Mouse (Mus musculus): ENCODE measurements around the gene Baz2b.

The Baz2b gene

DNA sequence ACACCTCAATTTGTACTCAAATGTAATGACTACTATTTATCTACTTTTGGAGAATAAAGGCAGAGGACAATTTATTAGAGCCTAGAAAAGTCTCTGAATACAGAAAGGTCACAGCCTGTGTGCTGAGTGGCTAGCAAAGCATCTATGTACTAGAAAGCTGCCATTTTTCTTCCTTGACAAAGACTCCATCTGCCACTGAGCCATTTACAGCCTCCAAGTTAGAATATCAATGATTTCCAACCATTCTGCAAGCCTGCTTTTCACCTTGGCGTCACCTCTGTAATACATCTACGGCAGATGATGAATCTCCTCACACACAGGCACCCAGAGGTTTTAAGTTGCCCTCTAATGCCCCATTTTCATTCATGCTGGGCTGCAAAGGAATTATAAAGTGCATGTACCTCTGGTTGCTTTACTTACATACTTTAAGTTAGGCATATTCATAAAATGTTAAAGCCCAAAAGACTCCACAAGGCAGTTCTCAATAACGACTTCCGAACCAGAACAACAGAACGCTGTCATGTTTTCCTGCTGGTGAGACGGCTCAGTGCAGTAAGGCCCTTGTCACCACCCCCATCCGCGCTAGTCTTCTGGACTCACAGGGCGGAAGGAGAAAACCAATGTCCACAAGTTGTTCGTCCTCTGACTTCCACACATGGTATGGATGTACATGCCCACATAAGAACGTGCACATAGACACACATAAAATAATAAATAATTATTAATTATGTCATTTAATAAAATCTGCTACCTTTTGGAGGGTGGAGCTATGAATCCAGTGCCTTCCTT is 156.2 kb downstream of the Baz2b start:
- no peak for DNase-seq (ENCODE audit: extremely low read depth, low read depth)

DNA sequence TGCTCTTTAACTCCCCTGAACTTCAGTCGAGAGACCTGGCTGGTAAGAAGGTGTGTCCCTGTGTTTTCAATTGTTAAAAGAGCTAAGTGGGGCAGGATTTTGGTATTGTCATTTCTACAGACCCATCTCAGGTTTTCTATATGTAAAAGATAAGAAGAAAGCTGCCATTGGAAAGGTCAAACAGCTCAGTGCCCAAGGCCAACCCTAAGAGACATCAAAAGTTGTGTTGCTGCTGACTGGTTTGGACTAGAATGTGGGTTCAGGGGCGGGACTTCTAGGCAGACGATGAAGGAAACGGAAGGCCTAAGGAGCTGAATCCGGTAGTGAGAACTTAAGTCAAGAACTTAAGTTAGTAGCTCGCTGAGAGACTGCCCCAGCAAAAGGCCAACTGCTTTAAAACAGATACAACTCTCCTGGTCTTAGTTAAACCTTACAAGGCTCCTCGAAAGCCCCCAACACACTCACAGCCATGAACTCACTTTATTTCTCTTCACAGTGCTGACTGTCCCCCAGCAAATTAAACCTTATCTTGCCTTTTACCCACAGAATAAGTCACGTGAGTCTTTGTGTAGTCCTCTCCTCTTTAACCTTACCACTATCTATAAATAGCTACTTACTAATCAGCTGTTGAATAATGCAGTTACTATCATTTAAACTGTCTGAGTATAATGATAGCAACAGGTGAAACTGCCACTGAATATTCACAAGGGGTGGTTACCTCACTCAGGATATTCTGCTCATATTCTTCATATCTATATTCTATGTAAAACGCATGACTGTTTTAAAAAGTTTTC is 158.8 kb downstream of the Baz2b start:
- DNase-seq (ENCODE audit: extremely low read depth, low read depth) = no peak

DNA sequence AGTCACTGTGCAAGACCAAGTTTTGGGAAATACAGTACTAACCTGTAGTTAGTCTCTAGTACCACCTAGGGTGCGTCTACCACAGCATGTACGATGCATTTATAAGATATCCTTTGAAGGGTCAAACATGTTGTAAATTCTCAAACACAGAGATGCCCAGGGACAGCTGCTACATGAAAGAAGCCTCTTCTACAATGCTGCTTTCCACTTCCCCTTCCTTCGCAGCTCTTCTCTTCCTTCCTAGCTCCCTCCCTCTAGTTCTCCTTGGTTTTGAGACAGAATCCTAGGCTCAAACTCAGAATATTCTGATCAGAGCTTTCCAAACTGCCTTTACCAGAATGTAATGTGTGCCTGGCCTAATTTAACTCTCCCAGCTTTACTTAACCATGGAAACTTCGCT is 159.8 kb downstream of the Baz2b start:
- DNase-seq (ENCODE audit: extremely low read depth, low read depth) = no peak

- DNase-seq (ENCODE audit: extremely low read depth, low read depth) = no peak
These were observed 160.3 kb downstream of the Baz2b start for GRCm38 (mm10) chr2:60049351-60049750.

- peak; percentile 88 for DNase-seq (ENCODE audit: extremely low read depth, low read depth)
These were observed 163.6 kb downstream of the Baz2b start for GRCm38 (mm10) chr2:60045995-60046394.

- no peak for DNase-seq (ENCODE audit: extremely low read depth, low read depth)
These were observed 164.7 kb downstream of the Baz2b start for GRCm38 (mm10) chr2:60044988-60045387.

DNA sequence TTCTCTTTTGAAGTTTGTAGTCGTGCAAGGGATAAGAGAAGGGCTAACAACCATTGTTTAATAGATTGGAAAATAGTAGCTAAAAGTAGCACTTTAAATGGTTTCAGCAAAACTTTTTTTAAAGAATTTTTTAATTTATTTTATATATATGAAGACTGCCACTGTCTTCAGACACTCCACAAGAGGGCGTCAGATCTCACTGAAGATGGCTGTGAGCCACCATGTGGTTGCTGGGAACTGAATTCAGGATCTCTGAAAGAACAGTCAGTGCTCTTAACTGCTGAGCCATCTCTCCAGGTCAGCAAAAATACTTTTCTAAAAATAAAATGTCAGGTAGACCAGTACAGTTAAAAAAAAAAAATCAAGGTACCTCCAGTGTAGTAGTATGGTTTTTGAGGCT is 165.1 kb downstream of the Baz2b start:
- DNase-seq (ENCODE audit: extremely low read depth, low read depth) = no peak

DNA sequence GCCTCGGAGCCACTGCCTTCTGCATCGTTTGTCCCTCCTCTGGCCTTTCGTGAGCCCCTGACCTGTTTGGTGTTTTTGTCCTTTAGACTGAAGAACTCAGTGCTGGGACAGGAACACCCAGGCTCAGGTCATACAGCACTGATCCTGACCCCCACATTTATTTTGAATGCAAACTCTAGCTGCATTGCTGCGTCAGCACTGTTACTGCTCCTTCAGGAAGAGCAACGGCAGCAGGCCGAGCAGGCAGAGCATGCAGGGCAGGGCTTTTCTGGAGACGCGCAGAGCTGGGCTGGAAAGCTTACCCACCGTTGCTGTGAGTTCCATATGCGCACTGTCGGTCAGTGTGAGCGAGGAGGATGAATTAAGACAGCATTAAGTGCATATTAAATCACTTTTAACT is 166.9 kb downstream of the Baz2b start:
- no peak for DNase-seq (ENCODE audit: extremely low read depth, low read depth)

- no peak for DNase-seq (ENCODE audit: extremely low read depth, low read depth)
These were observed 168.0 kb downstream of the Baz2b start for GRCm38 (mm10) chr2:60041485-60042274.

- no peak for DNase-seq (ENCODE audit: extremely low read depth, low read depth)
These were observed 169.5 kb downstream of the Baz2b start for GRCm38 (mm10) chr2:60040162-60040561.

DNA sequence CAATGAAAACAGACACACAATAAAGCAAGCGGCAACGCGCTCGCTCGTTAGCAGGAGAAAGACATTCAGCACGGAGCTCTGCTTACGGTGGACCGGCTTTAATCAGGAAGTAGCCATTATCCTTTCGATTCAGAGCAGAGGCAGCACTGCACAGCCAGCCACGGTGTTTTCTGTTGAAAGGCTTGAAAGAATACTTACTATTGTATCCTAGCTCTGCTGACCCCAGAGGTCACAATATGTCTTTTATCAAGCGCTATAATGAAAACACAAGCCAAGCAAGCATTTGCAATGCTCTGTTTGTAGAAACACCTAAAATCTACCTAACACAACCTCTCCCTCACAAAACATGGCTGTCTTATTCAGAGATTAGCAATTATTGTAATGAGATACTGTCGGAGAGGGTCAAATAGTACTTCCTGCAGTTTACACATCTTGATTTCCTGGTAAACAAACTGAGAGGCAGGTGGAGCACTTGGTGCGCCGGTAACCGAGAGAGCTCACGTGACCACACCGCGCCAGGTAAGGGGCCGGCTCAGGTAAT is 172.6 kb downstream of the Baz2b start:
- peak; percentile 13 for DNase-seq (ENCODE audit: extremely low read depth, low read depth)

DNA sequence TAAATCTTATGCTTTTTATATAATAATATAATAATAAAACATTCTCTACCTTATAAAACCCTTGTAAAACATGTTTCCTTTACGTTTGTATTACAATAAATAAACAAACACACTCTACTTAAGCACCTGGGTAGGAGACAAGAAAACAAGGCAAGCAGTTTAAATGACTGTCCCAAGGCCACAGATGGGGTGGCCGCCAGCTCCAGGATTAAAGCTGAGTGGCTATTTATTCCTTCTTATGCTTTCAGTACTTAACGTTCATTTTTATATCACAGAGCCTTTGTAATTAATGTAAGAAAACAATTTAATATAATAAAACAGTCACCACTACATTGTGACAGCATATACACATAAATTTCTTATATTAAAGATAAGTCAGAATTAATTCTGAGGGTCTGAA is 173.3 kb downstream of the Baz2b start:
- no peak for DNase-seq (ENCODE audit: extremely low read depth, low read depth)

DNA sequence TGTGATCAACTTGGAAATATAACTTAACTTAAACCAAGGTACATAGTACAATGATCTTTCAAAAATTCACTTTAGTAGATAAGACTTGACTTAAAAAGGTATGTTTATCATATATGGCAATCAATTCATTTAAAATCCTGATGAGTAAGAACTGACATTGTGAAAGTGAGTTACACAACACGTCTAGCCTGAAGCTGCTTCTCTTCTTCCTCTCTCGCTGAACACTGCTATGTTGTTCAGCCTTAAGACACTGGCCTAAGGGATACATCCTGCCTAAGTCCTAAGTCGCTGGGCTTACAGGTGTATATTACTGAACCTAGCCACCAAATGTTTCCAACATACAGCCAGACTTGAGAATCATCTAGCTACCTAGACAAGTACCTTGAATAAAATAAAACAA is 178.6 kb downstream of the Baz2b start:
- DNase-seq (ENCODE audit: extremely low read depth, low read depth) = no peak

DNA sequence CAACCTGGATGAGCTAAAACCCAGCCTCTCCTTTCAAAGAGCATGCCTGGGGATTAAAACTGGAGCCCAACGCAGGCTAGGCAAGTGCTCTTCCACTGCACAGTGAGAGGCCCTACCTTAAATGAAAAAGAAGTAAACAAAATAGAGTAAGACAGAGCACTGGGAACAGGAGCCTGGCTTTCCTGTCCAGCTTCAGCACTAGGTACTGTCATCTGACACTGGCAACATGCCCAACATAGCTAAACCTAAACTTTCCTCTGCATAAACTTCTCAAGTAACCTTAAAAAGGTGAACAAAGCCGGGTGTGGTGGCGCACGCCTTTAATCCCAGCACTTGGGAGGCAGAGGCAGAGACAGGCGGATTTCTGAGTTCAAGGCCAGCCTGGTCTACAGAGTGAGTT is 180.6 kb downstream of the Baz2b start:
- DNase-seq (ENCODE audit: extremely low read depth, low read depth) = no peak

DNA sequence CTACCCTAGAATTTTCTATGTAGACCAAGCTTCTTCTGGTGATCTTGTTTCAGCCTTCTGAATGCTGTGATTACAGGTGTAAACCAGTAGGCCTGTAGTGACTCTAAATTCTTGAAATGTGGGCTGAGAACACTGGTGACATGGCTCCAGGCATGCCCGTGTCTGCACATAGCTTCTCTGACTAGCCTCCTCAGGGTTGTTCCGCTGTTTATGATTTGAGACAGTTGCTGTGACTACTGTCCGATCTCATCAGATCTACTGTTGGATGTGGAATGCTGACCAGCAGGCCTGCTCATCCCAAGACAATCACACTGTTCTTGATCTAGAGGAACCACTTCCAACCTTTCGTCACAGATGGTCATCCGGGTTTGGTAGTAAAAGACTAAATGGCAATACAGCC is 182.5 kb downstream of the Baz2b start:
- DNase-seq (ENCODE audit: extremely low read depth, low read depth) = no peak

GRCm38 (mm10) chr2:60026554-60026953 is 183.1 kb downstream of the Baz2b start:
- no peak for DNase-seq (ENCODE audit: extremely low read depth, low read depth)

DNA sequence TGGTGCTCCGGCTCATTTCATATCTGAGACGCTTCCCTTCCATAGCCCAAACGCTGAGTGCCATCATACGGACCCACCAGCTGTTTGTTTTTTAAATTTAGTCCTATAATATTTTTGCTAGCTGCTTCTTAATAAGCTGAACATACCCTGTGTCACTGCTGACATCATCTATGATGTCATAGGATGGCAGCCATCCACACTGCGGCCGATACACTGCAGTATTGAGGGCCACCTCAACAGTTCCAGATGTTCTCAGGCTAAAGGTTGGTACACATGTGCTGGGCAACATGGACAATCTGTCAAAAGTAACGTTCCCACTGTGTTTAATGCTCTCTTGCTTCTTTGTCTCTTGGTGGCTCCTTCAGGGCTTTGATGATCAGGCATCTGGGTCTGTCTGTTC is 185.9 kb downstream of the Baz2b start:
- no peak for DNase-seq (ENCODE audit: extremely low read depth, low read depth)

GRCm38 (mm10) chr2:60021556-60021955 is 188.1 kb downstream of the Baz2b start:
- no peak for DNase-seq (ENCODE audit: extremely low read depth, low read depth)

DNA sequence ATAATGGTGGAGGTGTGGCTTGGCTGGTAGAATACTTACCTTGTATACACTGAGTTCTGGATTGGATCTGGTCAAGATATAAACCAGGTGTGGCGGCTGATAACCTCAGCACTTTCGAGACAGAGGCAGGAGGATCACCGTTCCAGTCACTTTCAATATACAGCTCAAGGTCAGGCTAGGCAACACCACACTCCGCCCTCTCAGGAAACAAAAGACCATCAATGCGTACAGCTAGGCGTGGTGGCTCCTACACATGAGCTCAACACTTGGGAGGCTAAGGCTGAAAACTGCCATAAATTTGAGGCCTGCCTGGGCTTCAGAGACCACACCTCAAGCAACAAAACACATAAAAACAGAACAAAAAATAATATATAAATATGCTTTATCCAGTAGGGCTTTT is 188.5 kb downstream of the Baz2b start:
- no peak for DNase-seq (ENCODE audit: extremely low read depth, low read depth)

GRCm38 (mm10) chr2:60019546-60020250 is 189.9 kb downstream of the Baz2b start:
- DNase-seq (ENCODE audit: extremely low read depth, low read depth) = peak; percentile 64

DNA sequence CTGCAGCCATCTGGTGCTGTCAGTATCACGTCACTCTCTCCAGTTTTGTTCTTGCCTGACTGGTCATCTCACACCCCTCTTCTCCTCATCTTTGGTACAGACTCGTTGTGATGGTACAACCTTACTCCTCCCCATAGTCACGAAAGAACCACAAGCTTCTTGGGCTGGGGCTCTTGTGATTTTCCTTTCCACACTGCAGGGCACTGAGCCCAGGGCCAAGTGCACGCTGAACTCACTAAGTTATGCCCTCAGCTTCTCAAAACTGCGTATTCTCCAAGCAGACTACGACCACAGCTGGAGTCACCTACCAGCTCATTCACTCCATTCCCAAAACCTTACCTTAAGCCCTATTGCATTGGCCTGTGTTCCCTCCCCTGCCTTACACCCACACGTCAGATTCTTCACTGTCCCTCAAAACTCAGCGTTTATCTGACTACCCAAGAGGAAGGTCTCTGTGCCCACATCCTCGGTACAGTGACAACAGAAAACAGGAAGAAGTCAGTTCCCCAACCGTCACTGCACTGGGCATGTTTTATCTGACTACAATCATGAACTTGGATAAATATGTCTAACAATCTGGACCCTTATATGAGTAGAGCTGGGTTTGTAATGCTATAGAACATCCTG is 190.7 kb downstream of the Baz2b start:
- peak; percentile 85 for DNase-seq (ENCODE audit: extremely low read depth, low read depth)
